Mouse (Mus musculus): ENCODE measurements around the gene 2210016L21Rik. TPM values are rescaled to one million over a fixed set of nuclear protein-coding genes. Genes with fewer than 3 reads are reported as not detected.

The 2210016L21Rik gene
- 7.3 and 16.0 TPM in 2 replicates for total RNA-seq (2014; rRNA removed; ENCODE audit: low replicate concordance)
- polyA plus RNA-seq (2015; fragmentation: Nextera tagmentation; extraction: Ambion mirVana), result 32.2 and 32.6 TPM in 2 replicates

GRCm38 (mm10) chr5:114942074-114942765, at the start of gene 2210016L21Rik:
Gene 2210016L21Rik (plus strand): TSS chr5:114942158.
- H3K27ac ChIP-seq (ENCODE audit: low read depth), result peak within 1 kb of the TSS; percentile 69
- peak; percentile 95 for DNase-seq (ENCODE audit: low spot score)
- 1% methylated on average over 39 of the region's 39 CpGs for WGBS
- H3K4me2 ChIP-seq (ENCODE audit: low read depth, low read length), result peak within 1 kb of the TSS; percentile 77
- no peak for TF ChIP-seq CTCF (IDR thresholded peaks at IDR 0.05; ENCODE audit: low read depth)
- no peak for TF ChIP-seq EP300 (IDR thresholded peaks at IDR 0.05; ENCODE audit: low read depth)
- peak within 1 kb of the TSS; percentile 76 for H3K9ac ChIP-seq (replicated peaks; ENCODE audit: low read depth, low read length)
- no peaks in the 10 kb centered on the region for H3K27me3 ChIP-seq (ENCODE audit: control insufficient read depth, insufficient read depth, low read length)
- peaks cover 5% of the 10 kb centered on the region for H3K4me1 ChIP-seq (ENCODE audit: control insufficient read depth, insufficient read depth)
- peaks cover 16% of the 10 kb centered on the region for H3K36me3 ChIP-seq (replicated peaks; ENCODE audit: control insufficient read depth, insufficient read depth, low read length)
- H3K9me3 ChIP-seq (replicated peaks; ENCODE audit: control insufficient read depth, low read length), result no peaks in the 10 kb centered on the region
- ATAC-seq (ENCODE audit: insufficient read depth, low read depth), result peak; percentile 95
- peak within 1 kb of the TSS; percentile 75 for H3K4me3 ChIP-seq (ENCODE audit: low read depth, low read length)

GRCm38 (mm10) chr5:114895542-114895941, 46.4 kb upstream of the 2210016L21Rik start:
- H3K4me3 ChIP-seq (ENCODE audit: low read depth, low read length), result no peak overlapping the region
- WGBS, result 81% methylated on average over 4 of the region's 4 CpGs
- no peak overlapping the region for H3K9ac ChIP-seq (replicated peaks; ENCODE audit: low read depth, low read length)
- H3K27ac ChIP-seq (ENCODE audit: low read depth), result no peak overlapping the region
- 0 out of 2 replicates have a peak, but pooled peaks cover 3% of the 10 kb centered on the region for H3K27me3 ChIP-seq (ENCODE audit: control insufficient read depth, insufficient read depth, low read length)
- no peaks in the 10 kb centered on the region for H3K9me3 ChIP-seq (replicated peaks; ENCODE audit: control insufficient read depth, low read length)
- no peak for DNase-seq (ENCODE audit: low spot score)
- H3K36me3 ChIP-seq (replicated peaks; ENCODE audit: control insufficient read depth, insufficient read depth, low read length), result no peaks in the 10 kb centered on the region
- ATAC-seq (ENCODE audit: insufficient read depth, low read depth), result no peak
- no peak for TF ChIP-seq EP300 (IDR thresholded peaks at IDR 0.05; ENCODE audit: low read depth)
- no peak for TF ChIP-seq CTCF (IDR thresholded peaks at IDR 0.05; ENCODE audit: low read depth)
- no peak overlapping the region for H3K4me2 ChIP-seq (ENCODE audit: low read depth, low read length)
- H3K4me1 ChIP-seq (ENCODE audit: control insufficient read depth, insufficient read depth), result no peaks in the 10 kb centered on the region

- H3K27ac ChIP-seq (ENCODE audit: low read depth), result peak within 1 kb of the TSS; percentile 54
- TF ChIP-seq EP300 (IDR thresholded peaks at IDR 0.05; ENCODE audit: low read depth) (no peak), CTCF (IDR thresholded peaks at IDR 0.05; ENCODE audit: low read depth) (no peak)
- H3K36me3 ChIP-seq (replicated peaks; ENCODE audit: control insufficient read depth, insufficient read depth, low read length), result no peaks in the 10 kb centered on the region
- ATAC-seq (ENCODE audit: insufficient read depth, low read depth), result no peak
- peak within 1 kb of the TSS; percentile 37; the same call in 1 of the 2 replicates for H3K9ac ChIP-seq (replicated peaks; ENCODE audit: low read depth, low read length)
- 0 out of 2 replicates have a peak, but pooled peaks cover 3% of the 10 kb centered on the region for H3K27me3 ChIP-seq (ENCODE audit: control insufficient read depth, insufficient read depth, low read length)
- 39% methylated on average over 13 of the region's 13 CpGs for WGBS
- no peak for DNase-seq (ENCODE audit: low spot score)
- H3K4me1 ChIP-seq (ENCODE audit: control insufficient read depth, insufficient read depth), result no peaks in the 10 kb centered on the region
- peak within 1 kb of the TSS; percentile 42 for H3K4me3 ChIP-seq (ENCODE audit: low read depth, low read length)
- H3K9me3 ChIP-seq (replicated peaks; ENCODE audit: control insufficient read depth, low read length), result no peaks in the 10 kb centered on the region
- peak within 1 kb of the TSS; percentile 56 for H3K4me2 ChIP-seq (ENCODE audit: low read depth, low read length)
Observed at GRCm38 (mm10) chr5:114896688-114897373, 45.1 kb upstream of the 2210016L21Rik start, which contains the start of gene Oasl2. Gene Oasl2 (plus strand): TSS chr5:114896936.

- 0 out of 2 replicates have a peak, but pooled peaks cover 3% of the 10 kb centered on the region for H3K27me3 ChIP-seq (ENCODE audit: control insufficient read depth, insufficient read depth, low read length)
- 7% methylated on average over 7 of the region's 7 CpGs for WGBS
- H3K4me1 ChIP-seq (ENCODE audit: control insufficient read depth, insufficient read depth), result no peaks in the 10 kb centered on the region
- no peaks in the 10 kb centered on the region for H3K9me3 ChIP-seq (replicated peaks; ENCODE audit: control insufficient read depth, low read length)
- H3K4me2 ChIP-seq (ENCODE audit: low read depth, low read length), result peak overlapping the region; percentile 56
- peak overlapping the region; percentile 54 for H3K27ac ChIP-seq (ENCODE audit: low read depth)
- peak overlapping the region; percentile 42 for H3K4me3 ChIP-seq (ENCODE audit: low read depth, low read length)
- H3K9ac ChIP-seq (replicated peaks; ENCODE audit: low read depth, low read length), result peak overlapping the region; percentile 37; the same call in 1 of the 2 replicates
- TF ChIP-seq CTCF (IDR thresholded peaks at IDR 0.05; ENCODE audit: low read depth) (no peak), EP300 (IDR thresholded peaks at IDR 0.05; ENCODE audit: low read depth) (no peak)
- DNase-seq (ENCODE audit: low spot score), result peak; percentile 64
- H3K36me3 ChIP-seq (replicated peaks; ENCODE audit: control insufficient read depth, insufficient read depth, low read length), result no peaks in the 10 kb centered on the region
- ATAC-seq (ENCODE audit: insufficient read depth, low read depth), result peak; percentile 67
Observed at GRCm38 (mm10) chr5:114897374-114897793, 44.6 kb upstream of the 2210016L21Rik start.

- ATAC-seq (ENCODE audit: insufficient read depth, low read depth) (no peak), DNase-seq (ENCODE audit: low spot score) (no peak)
- 0 out of 2 replicates have a peak overlapping the region, but pooled peaks have one; percentile 42 for H3K4me3 ChIP-seq (ENCODE audit: low read depth, low read length)
- H3K36me3 ChIP-seq (replicated peaks; ENCODE audit: control insufficient read depth, insufficient read depth, low read length), result no peaks in the 10 kb centered on the region
- peak overlapping the region; percentile 56 for H3K4me2 ChIP-seq (ENCODE audit: low read depth, low read length)
- no peak overlapping the region for H3K9ac ChIP-seq (replicated peaks; ENCODE audit: low read depth, low read length)
- no peaks in the 10 kb centered on the region for H3K9me3 ChIP-seq (replicated peaks; ENCODE audit: control insufficient read depth, low read length)
- WGBS, result 69% methylated on average over 7 of the region's 7 CpGs
- H3K27ac ChIP-seq (ENCODE audit: low read depth), result no peak overlapping the region
- H3K27me3 ChIP-seq (ENCODE audit: control insufficient read depth, insufficient read depth, low read length), result 0 out of 2 replicates have a peak, but pooled peaks cover 3% of the 10 kb centered on the region
- no peaks in the 10 kb centered on the region for H3K4me1 ChIP-seq (ENCODE audit: control insufficient read depth, insufficient read depth)
- TF ChIP-seq CTCF (IDR thresholded peaks at IDR 0.05; ENCODE audit: low read depth) (no peak), EP300 (IDR thresholded peaks at IDR 0.05; ENCODE audit: low read depth) (no peak)
Observed at GRCm38 (mm10) chr5:114898857-114899256, 43.1 kb upstream of the 2210016L21Rik start.

All from heart, postnatal 0 days (tissue).